Mouse (Mus musculus) kidney, embryonic 15.5 days (tissue): ENCODE measurements at regions not wholly inside any gene's neighbourhood (a gene's known extent, or its start where the extent isn't known, plus 50 kb on each side); places are given as distances from the start of the nearest gene placed in this dataset.
A peak's percentile ranks its signal among the peaks of the same experiment; 100 is the strongest.

Experiments
- ATAC-seq: fragments of 200-750 bp; cut with Nextera tagmentation; replicated peaks from 2 replicates; pipeline ENCODE4 v1.8.0; 2017; ENCODE audit warnings: moderate TSS enrichment; ENCODE audit not compliant: low FRiP score
- H3K27ac ChIP-seq: fragments of 300-500 bp; sonication (generic); 2 replicates; pipeline ENCODE4 v1.5.1; 2015; ENCODE audit warnings: mild to moderate bottlenecking, inconsistent platforms
- H3K27me3 ChIP-seq: fragments of 300-500 bp; sonication (generic); 2 replicates; pipeline ENCODE4 v1.6.1; 2015; ENCODE audit warnings: inconsistent platforms
- H3K36me3 ChIP-seq: fragments of 300-500 bp; sonication (generic); 2 replicates; pipeline ENCODE4 v1.6.1; 2015; ENCODE audit warnings: inconsistent platforms
- H3K4me1 ChIP-seq: fragments of 300-500 bp; sonication (generic); 2 replicates; pipeline ENCODE4 v1.6.1; 2015; ENCODE audit warnings: inconsistent platforms
- H3K4me2 ChIP-seq: fragments of 300-500 bp; sonication (generic); 2 replicates; pipeline ENCODE4 v1.6.1; 2015; ENCODE audit warnings: moderate library complexity, mild to moderate bottlenecking, inconsistent platforms
- H3K4me3 ChIP-seq: fragments of 300-500 bp; sonication (generic); replicated peaks from 2 replicates; pipeline ENCODE4 v1.5.1; 2015; ENCODE audit warnings: mild to moderate bottlenecking, inconsistent platforms
- H3K9ac ChIP-seq: fragments of 300-500 bp; sonication (generic); 2 replicates; pipeline ENCODE4 v1.6.1; 2015; ENCODE audit warnings: mild to moderate bottlenecking, inconsistent platforms
- H3K9me3 ChIP-seq: fragments of 300-500 bp; sonication (generic); replicated peaks from 2 replicates; pipeline ENCODE4 v1.6.1; 2016; ENCODE audit warnings: inconsistent platforms
- WGBS: fragments of 180-500 bp; shearing (Covaris S2); methylation state at CpG from one replicate; pipeline ENCODE4 v1.1.7; 2015; ENCODE audit warnings: mixed read lengths; 5-methylcytosine and 5-hydroxymethylcytosine counted together

DNA sequence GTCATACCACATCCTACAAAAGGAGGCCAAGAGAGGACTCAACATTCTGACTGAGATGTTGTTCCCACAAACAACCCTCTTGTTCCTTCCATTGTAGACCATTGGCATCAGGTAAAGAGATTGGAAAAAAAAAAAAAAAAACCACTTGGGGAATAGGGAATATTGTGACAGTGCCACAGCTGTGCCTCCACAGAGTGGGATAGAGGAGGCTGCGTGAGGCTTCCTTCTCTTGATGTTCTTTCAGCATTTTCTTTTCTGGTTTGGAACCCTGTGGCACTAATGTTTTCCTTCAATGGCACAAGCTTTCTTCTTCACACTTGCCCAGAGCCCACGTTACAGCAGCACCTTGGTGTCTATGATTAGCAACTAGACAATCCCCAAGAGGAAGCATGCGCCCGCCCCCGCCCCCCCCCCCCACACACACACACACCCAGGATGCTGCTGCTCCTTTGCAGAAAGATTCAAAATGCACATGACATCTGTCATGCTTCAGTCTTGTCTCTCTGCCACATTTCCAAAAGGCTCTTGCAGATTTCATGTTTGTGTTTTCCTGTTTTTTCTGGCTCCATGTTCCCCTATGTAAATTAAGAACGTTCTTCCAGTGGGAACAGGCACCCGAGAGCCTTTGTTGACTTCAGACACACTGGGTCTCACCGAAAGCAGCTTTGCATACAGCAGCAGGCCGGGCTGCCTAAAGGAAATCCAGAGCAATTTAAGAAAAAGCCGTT lies 2283.4 kb upstream of the Gm7489 start:
- Histone ChIP-seq H3K9me3 (no peaks in the 10 kb centered on the region), H3K9ac (no peak overlapping the region), H3K27me3 (no peaks in the 10 kb centered on the region), H3K36me3 (no peaks in the 10 kb centered on the region), H3K4me3 (no peak overlapping the region), H3K27ac (no peak overlapping the region), H3K4me2 (no peak overlapping the region), H3K4me1 (no peaks in the 10 kb centered on the region)
- 52% methylated on average over 10 of the region's 10 CpGs for WGBS
- ATAC-seq = no peak

GRCm38 (mm10) chr15:51621455-51621854 lies 2263.3 kb upstream of the Gm7489 start:
- WGBS = 88% methylated on average over 6 of the region's 6 CpGs
- no peaks in the 10 kb centered on the region for H3K27me3 ChIP-seq
- no peak overlapping the region for H3K27ac ChIP-seq
- H3K4me2 ChIP-seq = no peak overlapping the region
- no peak for ATAC-seq
- H3K4me1 ChIP-seq = no peaks in the 10 kb centered on the region
- H3K4me3 ChIP-seq = no peak overlapping the region
- H3K9ac ChIP-seq = no peak overlapping the region
- no peaks in the 10 kb centered on the region for H3K9me3 ChIP-seq
- H3K36me3 ChIP-seq = no peaks in the 10 kb centered on the region

DNA sequence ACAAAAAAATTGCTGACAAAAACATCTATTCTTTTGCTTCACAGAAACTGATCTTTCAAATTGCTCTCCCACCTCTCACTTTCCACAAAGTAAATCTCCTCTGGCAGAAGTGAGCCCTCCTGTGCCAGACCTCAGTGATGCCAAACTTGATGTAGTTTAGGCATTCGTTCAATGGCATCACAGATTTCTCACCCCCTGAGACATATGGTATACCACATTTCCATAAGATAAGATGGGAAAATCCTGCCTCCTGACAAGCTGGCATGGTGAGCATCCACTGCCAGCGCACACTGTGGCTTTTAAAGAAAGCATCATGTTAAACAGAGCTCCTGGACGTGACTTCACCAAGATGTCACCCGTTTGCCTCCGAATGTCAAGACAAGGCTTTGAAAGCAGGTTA lies 2257.2 kb upstream of the Gm7489 start:
- Histone ChIP-seq H3K9me3 (no peaks in the 10 kb centered on the region), H3K9ac (no peak overlapping the region), H3K27me3 (no peaks in the 10 kb centered on the region; the same call in 1 of the 2 replicates), H3K36me3 (no peaks in the 10 kb centered on the region), H3K27ac (no peak overlapping the region), H3K4me1 (0 out of 2 replicates have a peak, but pooled peaks cover 2% of the 10 kb centered on the region), H3K4me3 (no peak overlapping the region), H3K4me2 (no peak overlapping the region)
- 94% methylated on average over 5 of the region's 5 CpGs for WGBS
- no peak for ATAC-seq

- H3K4me2 ChIP-seq = no peak overlapping the region
- H3K36me3 ChIP-seq = no peaks in the 10 kb centered on the region
- no peak overlapping the region for H3K4me3 ChIP-seq
- H3K9me3 ChIP-seq = no peaks in the 10 kb centered on the region
- no peak for ATAC-seq
- H3K27ac ChIP-seq = no peak overlapping the region
- whole genome bisulfite sequencing = 57% methylated on average over 4 of the region's 4 CpGs
- no peak overlapping the region for H3K9ac ChIP-seq
- 0 out of 2 replicates have a peak, but pooled peaks cover 2% of the 10 kb centered on the region for H3K4me1 ChIP-seq
- H3K27me3 ChIP-seq = no peaks in the 10 kb centered on the region; the same call in 1 of the 2 replicates
Measured at GRCm38 (mm10) chr15:51628518-51628917, 2256.2 kb upstream of the Gm7489 start.

DNA sequence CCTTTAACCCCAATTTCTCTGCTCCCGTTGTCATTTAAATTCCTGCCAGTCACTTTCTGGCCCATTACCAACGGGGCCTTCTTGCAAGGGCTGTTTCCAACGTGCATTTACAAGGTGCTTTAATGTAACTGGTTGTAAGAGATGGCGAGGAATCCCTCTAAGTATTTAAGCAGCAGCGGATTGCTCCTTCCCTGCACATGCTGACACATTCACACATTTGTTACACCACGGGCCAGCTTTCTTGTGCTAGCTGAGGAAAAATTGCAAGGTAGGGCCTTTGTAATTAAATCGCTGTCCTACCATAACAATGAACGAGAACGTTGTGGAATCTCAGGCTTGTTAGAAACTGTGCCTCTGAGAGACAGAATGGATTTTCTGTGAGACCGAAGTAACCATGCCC lies 2252.8 kb upstream of the Gm7489 start:
- no peak for ATAC-seq
- Histone ChIP-seq H3K4me1 (peaks cover 9% of the 10 kb centered on the region; the same call in 1 of the 2 replicates), H3K9ac (no peak overlapping the region), H3K9me3 (no peaks in the 10 kb centered on the region), H3K4me2 (no peak overlapping the region), H3K4me3 (no peak overlapping the region), H3K36me3 (no peaks in the 10 kb centered on the region), H3K27ac (no peak overlapping the region), H3K27me3 (no peaks in the 10 kb centered on the region; the same call in 1 of the 2 replicates)
- WGBS = 72% methylated on average over 10 of the region's 10 CpGs

DNA sequence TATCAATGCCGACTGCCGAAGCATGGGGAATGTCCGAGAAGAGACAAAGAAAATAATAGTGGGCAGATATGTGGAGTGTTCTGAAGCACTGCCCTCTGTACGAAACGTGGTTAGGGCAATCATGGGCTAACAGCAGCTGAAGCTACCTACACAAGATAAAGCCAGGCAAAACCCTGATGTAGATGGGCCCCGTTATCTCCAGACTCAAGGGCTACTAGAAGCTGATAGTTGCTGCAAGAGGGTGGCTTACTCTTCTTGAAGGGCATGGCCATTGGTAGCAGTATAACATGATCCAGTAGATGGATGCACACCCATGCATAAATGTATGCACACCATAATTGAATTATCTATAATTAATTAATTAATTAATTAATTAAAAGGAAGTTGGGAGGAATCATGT lies 2251.6 kb upstream of the Gm7489 start:
- Histone ChIP-seq H3K27me3 (no peaks in the 10 kb centered on the region; the same call in 1 of the 2 replicates), H3K4me3 (no peak overlapping the region), H3K9me3 (no peaks in the 10 kb centered on the region), H3K4me2 (no peak overlapping the region), H3K36me3 (no peaks in the 10 kb centered on the region), H3K9ac (no peak overlapping the region), H3K4me1 (peaks cover 9% of the 10 kb centered on the region; the same call in 1 of the 2 replicates), H3K27ac (no peak overlapping the region)
- no peak for ATAC-seq
- 95% methylated on average over 6 of the region's 6 CpGs for WGBS

- Histone ChIP-seq H3K27me3 (no peaks in the 10 kb centered on the region; the same call in 1 of the 2 replicates), H3K4me1 (peaks cover 7% of the 10 kb centered on the region; the same call in 1 of the 2 replicates), H3K36me3 (no peaks in the 10 kb centered on the region), H3K27ac (no peak overlapping the region), H3K9ac (no peak overlapping the region), H3K4me3 (0 out of 2 replicates have a peak overlapping the region, but pooled peaks have one; percentile 3), H3K4me2 (peak overlapping the region; percentile 36), H3K9me3 (no peaks in the 10 kb centered on the region)
- peak; percentile 70 for ATAC-seq
- 42% methylated on average over 7 of the region's 7 CpGs for WGBS
Measured at GRCm38 (mm10) chr15:51634726-51635125, 2250.0 kb upstream of the Gm7489 start.

DNA sequence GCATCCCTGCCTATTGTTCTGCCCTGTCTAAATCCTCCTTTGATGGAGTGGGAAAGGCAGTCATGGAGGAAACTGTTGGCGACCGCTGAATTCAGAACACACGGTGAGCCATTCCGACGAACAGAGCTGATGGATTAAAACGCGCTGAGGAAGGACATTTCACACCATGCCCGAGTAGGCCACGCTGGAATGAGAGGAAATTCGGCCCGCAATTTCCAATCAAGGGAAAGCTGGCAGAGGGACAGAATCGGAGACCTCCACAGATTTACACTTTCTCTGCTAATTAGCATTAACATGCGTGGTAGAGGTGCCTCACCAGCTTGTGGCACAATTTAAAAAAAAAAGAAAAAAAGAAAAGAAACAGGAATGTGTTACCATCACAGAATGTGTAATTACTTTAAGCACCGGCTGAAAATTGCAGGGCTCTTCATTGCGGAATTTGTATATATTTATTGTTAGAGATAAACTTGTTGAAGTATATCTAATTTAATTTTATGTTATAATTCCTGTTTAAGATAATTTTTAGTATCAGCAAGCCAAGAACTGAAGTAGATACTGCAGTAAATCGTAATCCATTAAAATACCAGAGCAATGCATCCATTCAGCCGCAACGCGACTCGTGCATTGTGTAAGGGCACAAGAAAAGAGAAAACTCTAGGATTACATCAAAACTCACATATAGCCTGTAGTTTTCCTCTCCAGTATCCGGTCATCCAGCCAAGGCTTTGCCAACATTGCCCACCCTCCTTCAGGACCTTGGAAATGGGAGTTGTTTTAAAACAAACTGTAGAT lies 2249.4 kb upstream of the Gm7489 start:
- no peaks in the 10 kb centered on the region for H3K36me3 ChIP-seq
- H3K9me3 ChIP-seq = no peaks in the 10 kb centered on the region
- H3K27me3 ChIP-seq = no peaks in the 10 kb centered on the region; the same call in 1 of the 2 replicates
- no peak for ATAC-seq
- H3K4me3 ChIP-seq = 0 out of 2 replicates have a peak overlapping the region, but pooled peaks have one; percentile 3
- WGBS = 46% methylated on average over 21 of the region's 21 CpGs
- no peak overlapping the region for H3K27ac ChIP-seq
- peaks cover 7% of the 10 kb centered on the region; the same call in 1 of the 2 replicates for H3K4me1 ChIP-seq
- no peak overlapping the region for H3K9ac ChIP-seq
- H3K4me2 ChIP-seq = peak overlapping the region; percentile 36

DNA sequence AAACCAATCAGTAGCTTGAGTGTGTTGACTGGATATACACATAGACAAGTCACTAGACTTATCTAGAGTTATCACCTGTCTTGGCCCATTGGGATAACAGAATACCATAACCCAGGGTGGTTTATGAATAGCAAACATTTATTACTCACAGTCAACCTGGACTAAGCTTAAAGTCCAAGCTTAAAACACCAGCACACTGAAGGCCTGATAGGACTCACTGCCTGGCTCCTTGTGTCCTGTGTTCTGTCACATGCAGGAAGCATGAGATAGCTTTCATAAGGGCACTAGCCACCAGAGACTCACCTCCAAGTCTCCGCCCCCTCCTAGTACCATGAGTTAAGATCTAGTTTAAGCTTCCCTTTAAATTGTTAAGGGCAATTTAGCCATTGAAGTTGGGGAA lies 2247.1 kb upstream of the Gm7489 start:
- H3K4me3 ChIP-seq = no peak overlapping the region
- no peaks in the 10 kb centered on the region for H3K36me3 ChIP-seq
- H3K4me1 ChIP-seq = peaks cover 7% of the 10 kb centered on the region; the same call in 1 of the 2 replicates
- no peak overlapping the region for H3K27ac ChIP-seq
- no peaks in the 10 kb centered on the region for H3K9me3 ChIP-seq
- 86% methylated on average over 1 of the region's 1 CpGs for WGBS
- H3K4me2 ChIP-seq = no peak overlapping the region
- no peak overlapping the region for H3K9ac ChIP-seq
- no peak for ATAC-seq
- H3K27me3 ChIP-seq = no peaks in the 10 kb centered on the region

DNA sequence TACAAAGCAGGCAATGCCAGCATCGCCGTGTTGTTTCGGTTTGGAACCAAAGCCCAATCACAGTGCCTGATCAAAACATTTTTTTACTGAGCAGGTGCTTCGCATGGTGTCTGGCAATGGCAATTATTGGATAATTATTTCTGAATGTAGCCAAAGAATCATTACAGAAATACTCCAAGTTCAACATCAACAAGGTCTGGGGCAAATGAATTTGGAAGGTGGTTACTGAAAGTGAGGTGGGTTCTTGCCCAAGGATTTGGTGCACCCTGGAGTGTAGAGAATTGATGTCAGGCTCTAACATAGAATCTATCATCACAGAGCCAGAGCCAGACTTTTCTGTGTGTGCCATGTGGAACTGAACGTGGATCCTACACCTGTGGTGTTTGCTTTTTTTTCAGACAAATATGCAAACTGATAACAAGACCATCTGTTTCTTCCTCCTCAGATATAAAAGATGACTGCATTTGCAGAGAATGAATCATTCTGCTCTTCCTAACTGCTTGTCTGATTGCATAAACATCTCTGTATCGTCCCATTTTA lies 2240.9 kb upstream of the Gm7489 start:
- H3K27ac ChIP-seq = no peak overlapping the region
- ATAC-seq = no peak
- H3K9me3 ChIP-seq = no peaks in the 10 kb centered on the region
- no peaks in the 10 kb centered on the region for H3K27me3 ChIP-seq
- no peaks in the 10 kb centered on the region for H3K4me1 ChIP-seq
- no peak overlapping the region for H3K4me3 ChIP-seq
- no peak overlapping the region for H3K9ac ChIP-seq
- no peaks in the 10 kb centered on the region for H3K36me3 ChIP-seq
- 85% methylated on average over 6 of the region's 6 CpGs for WGBS
- no peak overlapping the region for H3K4me2 ChIP-seq

GRCm38 (mm10) chr15:51646304-51646703 lies 2238.4 kb upstream of the Gm7489 start:
- WGBS = 47% methylated on average over 2 of the region's 2 CpGs
- Histone ChIP-seq H3K36me3 (no peaks in the 10 kb centered on the region), H3K9me3 (no peaks in the 10 kb centered on the region), H3K27ac (no peak overlapping the region), H3K4me2 (no peak overlapping the region), H3K4me3 (no peak overlapping the region), H3K27me3 (no peaks in the 10 kb centered on the region), H3K4me1 (no peaks in the 10 kb centered on the region), H3K9ac (no peak overlapping the region)
- no peak for ATAC-seq

DNA sequence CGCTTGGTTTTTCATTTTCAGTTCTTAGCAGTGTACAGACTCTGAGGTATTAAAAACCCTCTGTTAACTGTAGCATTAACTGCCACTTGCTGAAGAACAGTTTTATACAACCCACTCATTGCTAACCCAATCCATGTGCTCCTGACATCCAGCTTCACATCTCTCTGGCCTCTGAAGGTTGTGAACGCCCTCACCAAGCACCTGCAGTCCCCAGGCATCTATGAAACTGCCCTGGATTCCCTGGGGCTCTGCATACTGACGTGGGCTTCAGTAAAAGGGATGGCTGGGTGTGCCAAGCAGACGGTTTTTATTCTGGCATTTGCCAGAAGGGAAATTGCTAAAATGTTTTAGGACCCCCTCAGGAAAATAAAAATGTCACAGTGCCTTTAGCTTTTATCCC lies 2232.2 kb upstream of the Gm7489 start:
- Histone ChIP-seq H3K4me2 (no peak overlapping the region), H3K9ac (no peak overlapping the region), H3K4me3 (no peak overlapping the region), H3K27ac (no peak overlapping the region), H3K9me3 (no peaks in the 10 kb centered on the region), H3K36me3 (no peaks in the 10 kb centered on the region), H3K4me1 (no peaks in the 10 kb centered on the region), H3K27me3 (no peaks in the 10 kb centered on the region)
- WGBS = 60% methylated on average over 4 of the region's 4 CpGs
- ATAC-seq = no peak
